Mouse (Mus musculus) brain, embryonic 14.5 days (tissue): ENCODE measurements around the gene Fam71a. TPM values are rescaled to one million over a fixed set of nuclear protein-coding genes. Genes with fewer than 3 reads are reported as not detected.
"Not testable (repeated sequence)": the region's sequence is repeated elsewhere in the genome, so short reads cannot be mapped to it uniquely, and the experiment has no call there.

Experiments used
- DNase-seq: peaks from one replicate; pipeline ENCODE4 v3.0.0-alpha.2; 2011; ENCODE audit warnings: low read depth
- CTCF ChIP-seq: fragments of 200-500 bp; IDR thresholded peaks from 2 replicates; pipeline ENCODE4 v1.5.1; 2012; ENCODE audit warnings: inconsistent platforms, mild to moderate bottlenecking, moderate library complexity, borderline replicate concordance; ENCODE audit not compliant: insufficient read depth, insufficient read length; ENCODE audit errors: extremely low read depth
- POLR2A ChIP-seq: fragments of 200-500 bp; IDR thresholded peaks from 2 replicates; pipeline ENCODE4 v1.6.1; 2012; ENCODE audit warnings: mild to moderate bottlenecking, inconsistent platforms, borderline replicate concordance; ENCODE audit not compliant: poor library complexity, insufficient read depth, insufficient read length, severe bottlenecking; ENCODE audit errors: extremely low read depth
- polyA plus RNA-seq: library from polyadenylated mRNA; depleted of rRNA; stranded (reverse); fragments of >200 nt; gene quantifications from 2 replicates; pipeline ENCODE4 v1.2.3, GENCODE M21; 2012

The Fam71a gene
- polyA plus RNA-seq, 1 experiment: not detected

- no peak for TF ChIP-seq CTCF
- TF ChIP-seq POLR2A: no peak
- peak; percentile 37 for DNase-seq
Observed at GRCm38 (mm10) chr1:191178511-191179188, 14.0 kb upstream of the Fam71a start.

GRCm38 (mm10) chr1:191176887-191177286 is 12.3 kb upstream of the Fam71a start:
- no peak for TF ChIP-seq CTCF
- TF ChIP-seq POLR2A: no peak
- no peak for DNase-seq

- TF ChIP-seq POLR2A (no peak), CTCF (peak; percentile 64)
- peak; percentile 72 for DNase-seq
Observed at GRCm38 (mm10) chr1:191172487-191172886, 7.9 kb upstream of the Fam71a start.

- no peak for DNase-seq
- TF ChIP-seq CTCF (no peak), POLR2A (no peak)
Observed at GRCm38 (mm10) chr1:191170444-191170843, 5.8 kb upstream of the Fam71a start.

- DNase-seq: no peak
- TF ChIP-seq POLR2A (no peak), CTCF (no peak)
Observed at GRCm38 (mm10) chr1:191166189-191166588, 1.6 kb upstream of the Fam71a start.

GRCm38 (mm10) chr1:191154314-191154713 is 10.3 kb downstream of the Fam71a start:
- TF ChIP-seq CTCF (no peak), POLR2A (no peak)
- DNase-seq: no peak

- no peak for TF ChIP-seq POLR2A
- TF ChIP-seq CTCF: peak; percentile 78; the same call in 1 of the 2 replicates
- peak; percentile 33 for DNase-seq
Observed at GRCm38 (mm10) chr1:191153052-191153451, 11.6 kb downstream of the Fam71a start.

GRCm38 (mm10) chr1:191150924-191151605 is 13.6 kb downstream of the Fam71a start:
- TF ChIP-seq CTCF: no peak
- TF ChIP-seq POLR2A: no peak
- DNase-seq: no peak

- DNase-seq: not testable (repeated sequence)
Observed at GRCm38 (mm10) chr1:191149489-191149888, 15.1 kb downstream of the Fam71a start.

GRCm38 (mm10) chr1:191140983-191141382 is 23.6 kb downstream of the Fam71a start:
- TF ChIP-seq CTCF: no peak
- no peak for TF ChIP-seq POLR2A

GRCm38 (mm10) chr1:191138874-191139495 is 25.6 kb downstream of the Fam71a start:
- DNase-seq: peak; percentile 8
- no peak for TF ChIP-seq CTCF
- no peak for TF ChIP-seq POLR2A

More at GRCm38 (mm10) chr1:191140983-191141382, 23.6 kb downstream of the Fam71a start:
- no peak for DNase-seq
